In the genomic region with DNA sequence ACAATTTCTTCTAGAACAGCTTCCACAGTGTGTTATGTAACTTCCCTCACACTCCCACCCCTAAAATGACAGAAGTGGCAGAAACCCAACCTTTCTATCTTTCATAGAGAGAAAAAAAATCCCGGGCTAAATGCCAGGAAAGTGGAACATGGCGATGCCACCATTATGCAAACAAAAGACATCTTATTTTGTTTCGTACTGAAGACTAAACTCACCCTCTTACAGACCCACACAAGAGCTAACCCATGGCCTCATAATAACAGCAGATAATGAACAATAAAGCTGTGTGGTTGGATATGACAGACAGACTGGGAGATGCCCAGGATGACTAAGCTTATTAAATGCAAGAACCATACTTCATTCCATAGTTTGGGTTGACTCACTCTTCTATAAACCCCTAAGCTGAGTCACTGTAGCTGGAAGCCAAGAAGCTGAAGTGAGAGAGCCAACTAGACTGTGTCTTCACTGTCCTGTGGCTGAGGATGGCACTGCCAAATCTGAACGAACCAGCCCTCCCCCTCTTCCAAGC, we compare ENCODE assay signal across 9 mouse cellular contexts.
DNase-seq lines count a peak whose midpoint lies in the region; ATAC-seq and TF ChIP-seq lines count a peak whose summit lies in the region.
"Had no signal": no experiment of that assay in that cellular context is flagged by ENCODE, and none has a peak within 500 bp of the region (broad histone marks: within the 10 kb centered on the region; RNA-seq: fewer than 3 reads in every experiment).

No protein-coding gene starts in this region.

- 60% methylated on average over 4 of the region's 4 CpGs for WGBS in forebrain, embryonic 16.5 days
- WGBS in forebrain, embryonic 10.5 days, result 88% methylated on average over 4 of the region's 4 CpGs
- WGBS in neural tube, embryonic 15.5 days, result 94% methylated on average over 4 of the region's 4 CpGs
- WGBS in thymus, adult 2 months, result 68% methylated on average over 4 of the region's 4 CpGs

- H3K36me3 ChIP-seq in forebrain, embryonic 16.5 days (ENCODE audit: control insufficient read depth, insufficient read depth), result no peaks in the 10 kb centered on the region
- H3K36me3 ChIP-seq in forebrain, embryonic 10.5 days (replicated peaks), result no peaks in the 10 kb centered on the region
- no peaks in the 10 kb centered on the region for H3K36me3 ChIP-seq in neural tube, embryonic 15.5 days
- no peaks in the 10 kb centered on the region for H3K36me3 ChIP-seq in thymus, adult 2 months (ENCODE audit: control insufficient read depth, insufficient read depth, low read length)
- H3K36me3 ChIP-seq: midbrain, embryonic 15.5 days had no signal

- no peak overlapping the region for H3K4me3 ChIP-seq in forebrain, embryonic 16.5 days (replicated peaks; ENCODE audit: low read length)
- H3K4me3 ChIP-seq in forebrain, embryonic 10.5 days, result no peak overlapping the region
- no peak overlapping the region for H3K4me3 ChIP-seq in neural tube, embryonic 15.5 days (replicated peaks)
- no peak overlapping the region for H3K4me3 ChIP-seq in thymus, adult 2 months (ENCODE audit: control insufficient read depth, insufficient read depth, low read length)
- H3K4me3 ChIP-seq: midbrain, embryonic 15.5 days had no signal

- no peaks in the 10 kb centered on the region for H3K9me3 ChIP-seq in forebrain, embryonic 16.5 days (ENCODE audit: control insufficient read depth, low read length)
- H3K9me3 ChIP-seq in forebrain, embryonic 10.5 days, result no peaks in the 10 kb centered on the region
- H3K9me3 ChIP-seq in neural tube, embryonic 15.5 days (replicated peaks), result no peaks in the 10 kb centered on the region
- H3K9me3 ChIP-seq: midbrain, embryonic 15.5 days had no signal

- no peaks in the 10 kb centered on the region for H3K27me3 ChIP-seq in forebrain, embryonic 16.5 days (replicated peaks; ENCODE audit: control insufficient read depth, insufficient read depth, low read length)
- H3K27me3 ChIP-seq in forebrain, embryonic 10.5 days (ENCODE audit: poor library complexity, severe bottlenecking), result no peaks in the 10 kb centered on the region
- H3K27me3 ChIP-seq in neural tube, embryonic 15.5 days (replicated peaks), result no peaks in the 10 kb centered on the region
- no peaks in the 10 kb centered on the region for H3K27me3 ChIP-seq in thymus, adult 2 months (ENCODE audit: control insufficient read depth, insufficient read depth, low read length)
- H3K27me3 ChIP-seq: midbrain, embryonic 15.5 days had no signal

- no peak for TF ChIP-seq POLR2A in thymus, adult 2 months (IDR thresholded peaks at IDR 0.05; ENCODE audit: control insufficient read depth, extremely low read depth, insufficient read depth, low read length, poor library complexity)

- H3K4me1 ChIP-seq in forebrain, embryonic 16.5 days (replicated peaks; ENCODE audit: control insufficient read depth, insufficient read depth, low read length), result peaks cover 7% of the 10 kb centered on the region; the same call in 1 of the 2 replicates
- no peaks in the 10 kb centered on the region for H3K4me1 ChIP-seq in forebrain, embryonic 10.5 days
- no peaks in the 10 kb centered on the region for H3K4me1 ChIP-seq in neural tube, embryonic 15.5 days
- H3K4me1 ChIP-seq in thymus, adult 2 months (replicated peaks; ENCODE audit: control insufficient read depth, insufficient read depth, low read length), result no peaks in the 10 kb centered on the region
- H3K4me1 ChIP-seq: midbrain, embryonic 15.5 days had no signal

- H3K9ac ChIP-seq in forebrain, embryonic 16.5 days (replicated peaks; ENCODE audit: low read depth, low read length), result no peak overlapping the region
- H3K9ac ChIP-seq in neural tube, embryonic 15.5 days (replicated peaks), result no peak overlapping the region
- H3K9ac ChIP-seq: midbrain, embryonic 15.5 days had no signal

- TF ChIP-seq CTCF in thymus, adult 2 months (IDR thresholded peaks at IDR 0.05; ENCODE audit: borderline replicate concordance, control insufficient read depth, extremely low read depth, insufficient read depth, low read length, poor library complexity), result no peak

- 0 out of 2 replicates have a peak, but pooled peaks have one; percentile 31 for ATAC-seq in forebrain, embryonic 16.5 days
- ATAC-seq in common myeloid progenitor, adult 5-6 weeks (replicated peaks; ENCODE audit: low read depth, poor library complexity, severe bottlenecking), result peak; percentile 80
- no peak for ATAC-seq in neural tube, embryonic 15.5 days (ENCODE audit: low FRiP score)
- ATAC-seq: midbrain, embryonic 15.5 days had no signal

- no peak for DNase-seq in forebrain, embryonic 10.5 days (ENCODE audit: extremely low spot score, low spot score)
- peak; percentile 83 for DNase-seq in 3134 (ENCODE audit: extremely low read depth, insufficient read length, low spot score)
- DNase-seq in left cerebral cortex, adult 9 months (ENCODE audit: low spot score in 2 of 2), result peak; percentile 70 to 81
- no peak for DNase-seq in gastrocnemius, postnatal 4 days (ENCODE audit: low spot score in 2 of 2)
- DNase-seq in thymus, adult 2 months, result no peak

- H3K4me2 ChIP-seq in forebrain, embryonic 16.5 days (ENCODE audit: low read length), result no peak overlapping the region
- H3K4me2 ChIP-seq in neural tube, embryonic 15.5 days, result no peak overlapping the region
- H3K4me2 ChIP-seq: midbrain, embryonic 15.5 days had no signal

- H3K27ac ChIP-seq in forebrain, embryonic 16.5 days (ENCODE audit: low read length), result no peak overlapping the region
- H3K27ac ChIP-seq in forebrain, embryonic 10.5 days, result no peak overlapping the region
- H3K27ac ChIP-seq in neural tube, embryonic 15.5 days (replicated peaks), result no peak overlapping the region
- no peak overlapping the region for H3K27ac ChIP-seq in thymus, adult 2 months (ENCODE audit: control insufficient read depth, insufficient read depth, low read length)
- H3K27ac ChIP-seq: midbrain, embryonic 15.5 days had no signal

Comparison
In these comparisons a context has a peak if more than half of its experiments do, and no peak if none do; other contexts are left out.
1. DNase-seq: peak in 3134 (single experiment) and left cerebral cortex, adult 9 months (2 of 2); none in forebrain, embryonic 10.5 days (single experiment), gastrocnemius, postnatal 4 days (0 of 2) and thymus, adult 2 months (single experiment).